Mouse (Mus musculus): Measurements from ENCODE around the gene St3gal5. TPM values are rescaled to one million over a fixed set of nuclear protein-coding genes. Genes with fewer than 3 reads are reported as not detected.

The St3gal5 gene
- polyA plus RNA-seq, 1 experiment from 2014 or later = 30.6 TPM

- no peak overlapping the region for H3K27ac ChIP-seq
- H3K27me3 ChIP-seq = no peaks in the 10 kb centered on the region
- H3K9me3 ChIP-seq = no peaks in the 10 kb centered on the region
- H3K4me3 ChIP-seq = no peak overlapping the region
- WGBS = 37% methylated on average over 11 of the region's 11 CpGs
- H3K4me1 ChIP-seq = peaks cover 34% of the 10 kb centered on the region
- no peak overlapping the region for H3K9ac ChIP-seq
- peaks cover 18% of the 10 kb centered on the region for H3K36me3 ChIP-seq
- no peak overlapping the region for H3K4me2 ChIP-seq (replicated peaks)
- ATAC-seq (ENCODE audit: low FRiP score, low read depth) = no peak
These were observed 103.3 kb downstream of the St3gal5 start for GRCm38 (mm10) chr6:72200595-72201256.

GRCm38 (mm10) chr6:72202732-72203131, 105.3 kb downstream of the St3gal5 start:
- Histone ChIP-seq H3K4me2 (replicated peaks) (no peak overlapping the region), H3K4me1 (peaks cover 44% of the 10 kb centered on the region), H3K27me3 (no peaks in the 10 kb centered on the region), H3K9ac (no peak overlapping the region), H3K4me3 (no peak overlapping the region), H3K9me3 (no peaks in the 10 kb centered on the region), H3K27ac (no peak overlapping the region), H3K36me3 (peaks cover 35% of the 10 kb centered on the region)
- 78% methylated on average over 5 of the region's 5 CpGs for WGBS
- no peak for ATAC-seq (ENCODE audit: low FRiP score, low read depth)

- peaks cover 40% of the 10 kb centered on the region for H3K36me3 ChIP-seq
- peaks cover 44% of the 10 kb centered on the region for H3K4me1 ChIP-seq
- H3K27me3 ChIP-seq = no peaks in the 10 kb centered on the region
- H3K4me3 ChIP-seq = no peak overlapping the region
- no peak for ATAC-seq (ENCODE audit: low FRiP score, low read depth)
- 72% methylated on average over 5 of the region's 5 CpGs for WGBS
- no peaks in the 10 kb centered on the region for H3K9me3 ChIP-seq
- no peak overlapping the region for H3K9ac ChIP-seq
- H3K27ac ChIP-seq = no peak overlapping the region
- no peak overlapping the region for H3K4me2 ChIP-seq (replicated peaks)
These were observed 105.9 kb downstream of the St3gal5 start for GRCm38 (mm10) chr6:72203279-72203678.

Other genes starting within 250 kb of the St3gal5 start
- 108 and 110 TPM in 2 replicates for gene Ptcd3, start 188.8 kb upstream of the St3gal5 start, polyA plus RNA-seq (2015; fragmentation: Nextera tagmentation; extraction: Ambion mirVana)
- gene Polr1a, start 188.5 kb upstream of the St3gal5 start, polyA plus RNA-seq (2015; fragmentation: Nextera tagmentation; extraction: Ambion mirVana) = 37.1 and 37.6 TPM in 2 replicates
- 31.5 and 32.3 TPM in 2 replicates for gene Atoh8, start 138.0 kb downstream of the St3gal5 start, polyA plus RNA-seq (2015; fragmentation: Nextera tagmentation; extraction: Ambion mirVana)
- gene Sftpb, start 207.0 kb downstream of the St3gal5 start, polyA plus RNA-seq (2015; fragmentation: Nextera tagmentation; extraction: Ambion mirVana) = not detected in 2 replicates
- gene Usp39, start 247.6 kb downstream of the St3gal5 start, polyA plus RNA-seq (2015; fragmentation: Nextera tagmentation; extraction: Ambion mirVana) = 51.5 and 51.7 TPM in 2 replicates
- gene 0610030E20Rik, start 249.7 kb downstream of the St3gal5 start, polyA plus RNA-seq (2015; fragmentation: Nextera tagmentation; extraction: Ambion mirVana) = 28.6 and 30.2 TPM in 2 replicates

All from limb, embryonic 13.5 days (tissue).